Mouse (Mus musculus) heart, adult 2 months (tissue): ENCODE measurements around the gene Mterf4. TPM values are rescaled to one million over a fixed set of nuclear protein-coding genes. Genes with fewer than 3 reads are reported as not detected.
A peak's percentile ranks its signal among the peaks of the same experiment; 100 is the strongest.

Experiments used
- DNase-seq, 2 experiments: peaks; one replicate each; pipeline ENCODE4 v3.0.0; 2021
- H3K27ac ChIP-seq: fragments of 200-600 bp; 2 replicates; pipeline ENCODE4 v1.8.1; 2022
- H3K27me3 ChIP-seq: fragments of 200-500 bp; 2 replicates; pipeline ENCODE4 v1.6.1; 2012; ENCODE audit warnings: mild to moderate bottlenecking, low read length, inconsistent platforms, mixed read lengths; ENCODE audit not compliant: control insufficient read depth, insufficient read depth
- H3K36me3 ChIP-seq: fragments of 200-500 bp; 2 replicates; pipeline ENCODE4 v1.6.1; 2012; ENCODE audit warnings: low read length, inconsistent platforms; ENCODE audit not compliant: control insufficient read depth, insufficient read depth
- H3K4me1 ChIP-seq: fragments of 200-500 bp; 2 replicates; pipeline ENCODE4 v1.6.1; 2011; ENCODE audit warnings: low read length; ENCODE audit not compliant: control insufficient read depth, insufficient read depth
- H3K4me3 ChIP-seq: fragments of 200-600 bp; 2 replicates; pipeline ENCODE4 v1.8.1; 2022
- H3K79me2 ChIP-seq: fragments of 200-500 bp; replicated peaks from 2 replicates; pipeline ENCODE4 v1.6.1; 2012; ENCODE audit warnings: mild to moderate bottlenecking, inconsistent platforms, low read length, moderate library complexity, mixed read lengths; ENCODE audit not compliant: control insufficient read depth, insufficient read depth
- H3K9ac ChIP-seq: fragments of 200-500 bp; 2 replicates; pipeline ENCODE4 v1.6.1; 2012; ENCODE audit warnings: low read depth, mild to moderate bottlenecking, control low read depth, inconsistent platforms, low read length, mixed read lengths
- CTCF ChIP-seq: fragments of 200-600 bp; IDR thresholded peaks from 2 replicates; pipeline ENCODE4 v1.8.1; 2022; ENCODE audit warnings: antibody characterized with exemption, mild to moderate bottlenecking, moderate library complexity
- EP300 ChIP-seq: fragments of 200-500 bp; IDR thresholded peaks from 2 replicates; pipeline ENCODE4 v1.6.1; 2011; ENCODE audit warnings: low read depth, low read length, control low read depth; ENCODE audit not compliant: insufficient read depth
- POLR2A ChIP-seq: fragments of 200-500 bp; IDR thresholded peaks from 2 replicates; pipeline ENCODE4 v1.6.1; 2011; ENCODE audit warnings: mild to moderate bottlenecking, low read depth, low read length, control low read depth; ENCODE audit not compliant: insufficient read depth
- WGBS: fragments of 180-500 bp; shearing (Covaris S2); methylation state at CpG from one replicate; pipeline ENCODE4 v1.1.7; 2018; 5-methylcytosine and 5-hydroxymethylcytosine counted together
- intact Hi-C: fragments of 180-260 bp; cut with DNase I; formaldehyde crosslinking; loops from one replicate; pipeline ENCODE4 v1.15.1; 2025
- long read RNA-seq: library from polyadenylated mRNA; stranded (forward); transcript quantifications from one replicate; pipeline ENCODE4 v2.0.0, GENCODE M21; 2021
- polyA plus RNA-seq: library from polyadenylated mRNA; depleted of rRNA; stranded (reverse); fragments of >200 nt; gene quantifications from 2 replicates; pipeline ENCODE4 v1.2.3, GENCODE M21; 2012; rRNA removed
- total RNA-seq, 2 experiments: library from RNA; stranded (reverse); gene quantifications; 2 replicates each; pipeline ENCODE4 v1.2.3; 2021

Gene Mterf4
- total RNA-seq (10 to 100 TPM; 13.6 to 14.6 TPM), polyA plus RNA-seq (8.9 and 12.0 TPM in 2 replicates)
- long read RNA-seq, transcript Mterf4-201 (4 exons, 1,366 nt), result major isoform, 7 of 11 reads
- long read RNA-seq, partial matches to known transcripts, result 2 of 11 reads
- long read RNA-seq, other reads (novel, unspliced or antisense), result 2 of 11 reads

DNA sequence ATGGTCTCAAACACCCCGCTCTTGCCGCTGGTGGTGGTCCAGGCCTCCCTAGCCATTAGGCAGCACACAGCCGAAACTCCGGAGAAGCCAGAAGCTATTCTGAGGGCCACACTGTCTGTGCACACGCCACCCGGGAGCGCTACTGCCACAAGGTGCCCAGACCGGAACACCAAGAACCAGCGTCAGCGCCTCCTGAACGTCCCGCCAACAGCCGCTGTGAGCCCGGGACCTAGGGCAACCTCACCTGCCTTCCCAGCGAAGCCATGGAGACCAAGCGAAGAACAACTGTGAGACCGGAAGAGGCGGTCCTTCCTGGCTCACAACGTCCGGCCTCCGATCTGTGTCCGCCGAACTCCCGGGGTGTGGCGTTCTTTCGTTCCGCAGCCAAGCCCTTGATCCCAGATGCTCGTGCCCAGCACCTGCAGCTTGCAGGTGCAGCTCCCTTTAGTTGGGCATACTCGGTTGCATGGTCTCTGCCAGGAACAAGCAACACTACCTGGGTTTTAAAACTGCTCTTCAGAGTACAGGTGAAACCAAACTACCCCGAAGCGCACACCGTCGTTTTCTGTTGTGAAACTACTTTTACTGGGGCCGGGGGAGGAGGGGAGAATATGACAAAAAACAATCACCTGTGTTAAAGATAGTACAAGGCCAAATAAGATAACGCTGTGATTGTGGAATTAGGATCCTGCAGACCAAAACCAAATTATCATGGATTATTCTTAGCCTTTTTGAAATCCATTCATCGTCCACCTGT lies at the start of gene Mterf4:
Gene Mterf4 (minus strand): TSS at position 335 of the 757 bp plus-strand sequence.
- peak; percentile 83 to 84 for DNase-seq
- H3K4me3 ChIP-seq, result peak within 1 kb of the TSS; percentile 97
- intact Hi-C loops, result loop anchor here (5.0 kb wide), 1 partner anchor 37 kb away; the partner anchor contains the start of genes Pask and Ppp1r7
- peaks cover 3% of the 10 kb centered on the region for H3K36me3 ChIP-seq
- TF ChIP-seq CTCF, result peak; percentile 21; the same call in 1 of the 2 replicates
- peak; percentile 72 for TF ChIP-seq POLR2A
- 0 out of 2 replicates have a peak, but pooled peaks have one; percentile 30 for TF ChIP-seq EP300
- H3K9ac ChIP-seq, result peak within 1 kb of the TSS; percentile 94
- peak within 1 kb of the TSS; percentile 53 for H3K27ac ChIP-seq
- 7% methylated on average over 36 of the region's 36 CpGs for WGBS
- 0 out of 2 replicates have a peak, but pooled peaks cover 1% of the 10 kb centered on the region for H3K79me2 ChIP-seq
- no peaks in the 10 kb centered on the region for H3K27me3 ChIP-seq
- peaks cover 2% of the 10 kb centered on the region; the same call in 1 of the 2 replicates for H3K4me1 ChIP-seq

DNA sequence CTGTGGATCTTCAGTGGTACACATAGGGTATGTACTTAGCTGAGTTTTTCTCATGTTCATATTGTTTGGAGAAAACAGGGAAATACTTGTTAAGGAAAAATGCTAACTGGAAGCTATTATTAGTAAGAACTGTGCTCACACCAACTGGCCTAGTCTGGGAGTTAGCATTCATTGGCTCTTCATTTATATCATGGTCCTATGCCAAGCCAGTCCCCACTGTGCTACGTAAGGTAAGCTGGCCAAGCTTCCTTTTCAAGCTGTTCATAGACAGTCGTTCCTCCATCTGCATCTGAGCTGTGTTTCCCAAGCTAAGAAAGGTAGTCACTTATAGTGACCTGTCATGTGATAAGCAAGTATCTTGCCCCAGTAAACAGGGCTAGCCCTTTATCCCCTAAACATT lies 47.0 kb upstream of the Mterf4 start:
- WGBS, result 80% methylated on average over 2 of the region's 2 CpGs
- no peak overlapping the region for H3K27ac ChIP-seq
- no peaks in the 10 kb centered on the region for H3K4me1 ChIP-seq
- DNase-seq, result no peak
- H3K79me2 ChIP-seq, result no peaks in the 10 kb centered on the region
- intact Hi-C loops, result no loop called here
- no peak for TF ChIP-seq POLR2A
- no peak for TF ChIP-seq EP300
- no peak for TF ChIP-seq CTCF
- no peaks in the 10 kb centered on the region for H3K27me3 ChIP-seq
- no peak overlapping the region for H3K4me3 ChIP-seq
- no peak overlapping the region for H3K9ac ChIP-seq
- peaks cover 3% of the 10 kb centered on the region; the same call in 1 of the 2 replicates for H3K36me3 ChIP-seq

DNA sequence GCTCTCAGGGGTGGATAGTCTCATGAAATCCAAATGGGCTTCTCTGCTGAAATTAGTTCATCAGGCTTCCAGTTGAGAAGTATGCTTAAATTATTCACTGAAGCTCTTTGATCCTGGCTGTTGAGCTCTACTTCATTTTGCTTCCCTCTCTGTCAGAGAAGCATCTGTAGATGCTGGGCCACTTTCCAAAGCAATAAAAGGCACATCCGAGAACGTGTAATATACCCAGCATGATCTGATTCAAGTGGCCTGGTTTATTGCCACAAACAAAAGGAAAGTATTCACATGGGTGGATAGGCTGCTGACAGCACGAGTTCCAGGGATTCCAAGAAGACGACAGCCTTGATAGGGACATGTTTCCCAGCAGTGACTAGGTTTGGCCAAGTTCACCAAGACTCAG lies 44.0 kb upstream of the Mterf4 start:
- Histone ChIP-seq H3K27me3 (no peaks in the 10 kb centered on the region), H3K4me3 (no peak overlapping the region), H3K36me3 (peaks cover 3% of the 10 kb centered on the region; the same call in 1 of the 2 replicates), H3K79me2 (no peaks in the 10 kb centered on the region), H3K27ac (no peak overlapping the region), H3K4me1 (no peaks in the 10 kb centered on the region), H3K9ac (no peak overlapping the region)
- intact Hi-C loops, result loop anchor here (10.0 kb wide), 5 partner anchors 115 to 455 kb away; partner anchors contain the start of genes Capn10, Dtymk, Hdlbp and Ing5
- WGBS, result 61% methylated on average over 4 of the region's 4 CpGs
- DNase-seq, result no peak
- no peak for TF ChIP-seq POLR2A
- TF ChIP-seq EP300, result no peak
- TF ChIP-seq CTCF, result no peak

- WGBS, result 80% methylated on average over 5 of the region's 5 CpGs
- Histone ChIP-seq H3K4me3 (no peak overlapping the region), H3K27ac (no peak overlapping the region), H3K79me2 (0 out of 2 replicates have a peak, but pooled peaks cover 1% of the 10 kb centered on the region), H3K4me1 (peaks cover 2% of the 10 kb centered on the region), H3K27me3 (no peaks in the 10 kb centered on the region), H3K9ac (no peak overlapping the region), H3K36me3 (no peaks in the 10 kb centered on the region; the same call in 1 of the 2 replicates)
- DNase-seq, result no peak
- TF ChIP-seq EP300, result no peak
- no peak for TF ChIP-seq CTCF
- no peak for TF ChIP-seq POLR2A
- intact Hi-C loops, result loop anchor here (10.0 kb wide), 5 partner anchors 112 to 458 kb away; partner anchors contain the start of genes Capn10, Dtymk, Hdlbp and Ing5
Measured at GRCm38 (mm10) chr1:93347176-93347575, 41.5 kb upstream of the Mterf4 start.

GRCm38 (mm10) chr1:93343504-93344047 lies 37.9 kb upstream of the Mterf4 start:
- peaks cover 2% of the 10 kb centered on the region for H3K4me1 ChIP-seq
- under 1% methylated on average over 39 of the region's 39 CpGs for WGBS
- peak overlapping the region; percentile 85 for H3K9ac ChIP-seq
- TF ChIP-seq EP300 (no peak), POLR2A (peak; percentile 79), CTCF (peak; percentile 62)
- intact Hi-C loops, result loop anchor here (2.0 to 10.0 kb wide), 9 partner anchors 36 to 461 kb away; partner anchors contain the start of genes Capn10, Dtymk, Hdlbp and Ing5
- DNase-seq, result peak; percentile 91 to 95
- H3K4me3 ChIP-seq, result peak overlapping the region; percentile 85
- peak overlapping the region; percentile 77 for H3K27ac ChIP-seq
- no peaks in the 10 kb centered on the region for H3K27me3 ChIP-seq
- H3K36me3 ChIP-seq, result no peaks in the 10 kb centered on the region
- 0 out of 2 replicates have a peak, but pooled peaks cover 1% of the 10 kb centered on the region for H3K79me2 ChIP-seq
